Mouse (Mus musculus): ENCODE results near the gene Clstn3. TPM values are rescaled to one million over a fixed set of nuclear protein-coding genes. Genes with fewer than 3 reads are reported as not detected.
"Not testable (repeated sequence)": the region's sequence is repeated elsewhere in the genome, so short reads cannot be mapped to it uniquely, and the experiment has no call there.

The Clstn3 gene
- polyA plus RNA-seq, 1 experiment, result 206 TPM

GRCm38 (mm10) chr6:124480295-124480694, 15.7 kb upstream of the Clstn3 start:
- DNase-seq (ENCODE audit: extremely low spot score in 1 of 2, low spot score in 1 of 2), result peak in 1 of 2 experiments; percentile 75

- DNase-seq (ENCODE audit: extremely low spot score in 1 of 2, low spot score in 1 of 2), result no peak
Measured at GRCm38 (mm10) chr6:124479573-124479930, 15.0 kb upstream of the Clstn3 start.

- no peak for DNase-seq (ENCODE audit: extremely low spot score in 1 of 2, low spot score in 1 of 2)
Measured at GRCm38 (mm10) chr6:124478874-124479572, 14.4 kb upstream of the Clstn3 start.

- no peak for DNase-seq (ENCODE audit: extremely low spot score in 1 of 2, low spot score in 1 of 2)
Measured at GRCm38 (mm10) chr6:124477922-124478651, 13.5 kb upstream of the Clstn3 start.

GRCm38 (mm10) chr6:124477221-124477655, 12.6 kb upstream of the Clstn3 start:
- no peak for DNase-seq (ENCODE audit: extremely low spot score in 1 of 2, low spot score in 1 of 2)

- DNase-seq (ENCODE audit: extremely low spot score in 1 of 2, low spot score in 1 of 2), result no peak
Measured at GRCm38 (mm10) chr6:124476796-124477195, 12.2 kb upstream of the Clstn3 start.

- no peak for DNase-seq (ENCODE audit: extremely low spot score in 1 of 2, low spot score in 1 of 2)
Measured at GRCm38 (mm10) chr6:124476216-124476615, 11.6 kb upstream of the Clstn3 start.

- not testable (repeated sequence) for DNase-seq (ENCODE audit: extremely low spot score in 1 of 2, low spot score in 1 of 2)
Measured at GRCm38 (mm10) chr6:124475335-124476075, 10.9 kb upstream of the Clstn3 start.

- no peak for DNase-seq (ENCODE audit: extremely low spot score in 1 of 2, low spot score in 1 of 2)
Measured at GRCm38 (mm10) chr6:124474621-124475020, 10.0 kb upstream of the Clstn3 start.

GRCm38 (mm10) chr6:124472801-124473200, 8.2 kb upstream of the Clstn3 start:
- peak in 1 of 2 experiments; percentile 70 for DNase-seq (ENCODE audit: extremely low spot score in 1 of 2, low spot score in 1 of 2)

GRCm38 (mm10) chr6:124471783-124472638, 7.4 kb upstream of the Clstn3 start:
- DNase-seq (ENCODE audit: extremely low spot score in 1 of 2, low spot score in 1 of 2), result not testable (repeated sequence)

- no peak for DNase-seq (ENCODE audit: extremely low spot score in 1 of 2, low spot score in 1 of 2)
Measured at GRCm38 (mm10) chr6:124471121-124471520, 6.5 kb upstream of the Clstn3 start.

GRCm38 (mm10) chr6:124465729-124466128, 1.1 kb upstream of the Clstn3 start:
- DNase-seq (ENCODE audit: extremely low spot score in 1 of 2, low spot score in 1 of 2), result no peak

- no peak for DNase-seq (ENCODE audit: extremely low spot score in 1 of 2, low spot score in 1 of 2)
Measured at GRCm38 (mm10) chr6:124465299-124465698, 705 bp upstream of the Clstn3 start.

- DNase-seq (ENCODE audit: extremely low spot score in 1 of 2, low spot score in 1 of 2), result no peak
Measured at GRCm38 (mm10) chr6:124463881-124464291, 708 bp downstream of the Clstn3 start.

- no peak for DNase-seq (ENCODE audit: extremely low spot score in 1 of 2, low spot score in 1 of 2)
Measured at GRCm38 (mm10) chr6:124459388-124459787, 5.2 kb downstream of the Clstn3 start.

- DNase-seq (ENCODE audit: extremely low spot score in 1 of 2, low spot score in 1 of 2), result no peak
Measured at GRCm38 (mm10) chr6:124458505-124458904, 6.1 kb downstream of the Clstn3 start.

- DNase-seq (ENCODE audit: extremely low spot score in 1 of 2, low spot score in 1 of 2), result no peak
Measured at GRCm38 (mm10) chr6:124457827-124458226, 6.8 kb downstream of the Clstn3 start.

GRCm38 (mm10) chr6:124456243-124456642, 8.4 kb downstream of the Clstn3 start:
- no peak for DNase-seq (ENCODE audit: extremely low spot score in 1 of 2, low spot score in 1 of 2)

GRCm38 (mm10) chr6:124453756-124454155, 10.8 kb downstream of the Clstn3 start:
- DNase-seq (ENCODE audit: extremely low spot score in 1 of 2, low spot score in 1 of 2), result no peak

All from frontal cortex, adult 2 months (tissue).